Mouse (Mus musculus): ENCODE measurements around the gene Cyb5r3.

Gene Cyb5r3

DNA sequence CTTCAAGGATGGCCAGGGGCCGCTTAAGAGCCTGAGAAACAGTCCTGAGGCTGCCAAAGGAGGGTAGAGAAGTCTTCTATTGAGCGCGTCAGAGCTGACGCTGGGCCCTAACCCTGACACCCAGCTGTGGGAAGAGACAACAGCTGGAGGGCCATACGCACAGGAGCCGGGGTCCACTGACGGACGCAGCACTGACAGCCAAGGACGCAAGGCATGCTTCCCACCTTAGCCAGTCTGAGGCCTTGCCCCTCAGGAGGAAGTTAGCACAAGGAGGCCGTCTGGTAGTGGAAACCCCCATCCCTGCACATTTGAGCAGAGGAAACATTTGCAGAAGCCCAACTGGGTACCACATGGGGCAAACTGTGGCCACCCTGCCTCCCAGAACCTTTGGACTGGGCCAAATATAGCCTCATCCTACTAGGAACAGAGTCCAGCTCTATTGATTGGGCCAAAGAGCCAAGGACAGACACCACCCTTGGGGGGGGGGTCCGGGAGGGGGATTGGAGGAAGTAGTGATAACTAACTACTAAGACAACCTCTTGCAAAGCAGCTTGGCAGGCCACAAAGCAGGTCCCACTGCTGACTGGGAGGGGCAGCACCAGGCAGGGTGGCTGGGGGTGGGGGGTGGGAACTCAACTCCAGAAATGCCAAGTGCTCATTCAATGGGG is 9.4 kb downstream of the Cyb5r3 start:
- Histone ChIP-seq H3K27me3 (ENCODE audit: control insufficient read depth, insufficient read depth, low read length, poor library complexity, severe bottlenecking) (no peaks in the 10 kb centered on the region), H3K36me3 (ENCODE audit: control insufficient read depth, insufficient read depth, low read length, poor library complexity, severe bottlenecking) (peaks cover 4% of the 10 kb centered on the region)
- no peak for DNase-seq (ENCODE audit: low read depth, low spot score)

DNA sequence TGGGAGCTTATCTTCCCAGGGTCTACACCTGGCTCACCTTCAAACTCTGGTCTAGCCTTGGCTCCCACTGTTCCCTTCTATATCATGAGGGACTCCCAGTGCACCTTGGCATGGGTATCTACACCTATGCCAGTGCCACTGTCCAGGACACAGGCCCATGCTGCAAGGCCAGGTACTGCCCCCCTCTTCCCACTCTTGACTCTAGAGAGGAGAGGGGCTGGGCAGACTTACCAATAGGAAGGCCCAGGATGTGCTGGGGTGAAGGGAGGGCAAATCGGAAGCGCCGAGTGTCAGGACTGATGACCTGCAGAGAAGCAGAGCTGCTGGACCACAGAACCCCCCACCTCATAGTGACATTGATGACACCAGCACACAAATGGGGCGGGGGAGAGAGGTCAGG is 10.4 kb downstream of the Cyb5r3 start:
- Histone ChIP-seq H3K36me3 (ENCODE audit: control insufficient read depth, insufficient read depth, low read length, poor library complexity, severe bottlenecking) (peaks cover 4% of the 10 kb centered on the region), H3K27me3 (ENCODE audit: control insufficient read depth, insufficient read depth, low read length, poor library complexity, severe bottlenecking) (no peaks in the 10 kb centered on the region)
- DNase-seq (ENCODE audit: low read depth, low spot score): no peak

DNA sequence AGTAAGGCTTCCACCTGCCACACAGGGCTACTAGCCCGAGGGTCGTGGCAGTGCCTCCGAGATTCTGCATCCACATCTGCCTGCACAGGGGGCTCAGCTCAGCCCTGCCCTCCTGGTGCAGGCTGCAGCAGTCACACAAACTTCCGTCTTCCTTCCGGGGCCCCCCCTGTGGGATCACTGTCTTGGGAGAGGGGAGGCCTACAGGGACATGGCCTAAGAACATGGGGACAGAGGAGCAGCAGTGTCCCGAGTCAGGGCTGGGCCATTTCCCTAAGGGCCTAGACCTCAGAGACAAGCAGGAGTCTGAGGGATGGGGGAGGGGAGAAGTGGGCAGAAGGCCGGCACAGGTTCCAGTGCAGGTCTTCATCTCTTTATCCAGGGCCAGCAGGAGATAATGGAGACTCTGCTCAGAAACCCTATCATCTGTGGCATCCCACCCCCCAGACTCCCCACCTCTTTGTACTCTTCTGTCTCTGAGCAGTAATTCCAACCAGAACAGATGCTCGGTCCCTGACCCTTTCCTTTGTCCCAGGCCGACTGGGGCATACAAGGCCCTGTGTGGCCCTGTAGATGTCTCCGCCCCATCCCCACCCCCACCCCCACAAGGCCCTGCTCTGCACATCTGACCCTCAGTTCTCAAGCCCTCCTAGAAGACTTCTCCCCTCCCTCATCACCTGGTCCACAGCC is 11.2 kb downstream of the Cyb5r3 start:
- no peaks in the 10 kb centered on the region for H3K27me3 ChIP-seq (ENCODE audit: control insufficient read depth, insufficient read depth, low read length, poor library complexity, severe bottlenecking)
- peaks cover 4% of the 10 kb centered on the region for H3K36me3 ChIP-seq (ENCODE audit: control insufficient read depth, insufficient read depth, low read length, poor library complexity, severe bottlenecking)
- DNase-seq (ENCODE audit: low read depth, low spot score): no peak

DNA sequence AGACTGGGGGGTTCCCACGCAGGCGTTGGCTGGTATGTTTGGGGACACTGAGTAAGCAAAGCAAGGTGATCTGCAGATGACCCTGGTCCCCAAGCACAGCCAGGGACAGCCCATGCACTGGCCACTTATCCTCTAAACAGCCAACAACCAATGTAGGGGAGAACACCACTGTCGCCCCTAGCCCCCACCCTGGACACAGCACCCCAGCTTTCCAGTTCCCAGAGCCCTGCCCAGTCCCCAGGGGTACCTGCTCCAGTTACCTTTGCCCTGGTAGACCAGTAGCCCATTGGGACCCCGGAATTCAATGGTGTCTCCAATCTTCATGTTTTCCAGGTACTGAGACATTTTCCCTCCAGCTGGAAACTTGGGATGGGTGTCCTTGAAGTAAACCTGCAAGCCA is 11.8 kb downstream of the Cyb5r3 start:
- Histone ChIP-seq H3K36me3 (ENCODE audit: control insufficient read depth, insufficient read depth, low read length, poor library complexity, severe bottlenecking) (peaks cover 4% of the 10 kb centered on the region), H3K27me3 (ENCODE audit: control insufficient read depth, insufficient read depth, low read length, poor library complexity, severe bottlenecking) (no peaks in the 10 kb centered on the region)
- no peak for DNase-seq (ENCODE audit: low read depth, low spot score)

DNA sequence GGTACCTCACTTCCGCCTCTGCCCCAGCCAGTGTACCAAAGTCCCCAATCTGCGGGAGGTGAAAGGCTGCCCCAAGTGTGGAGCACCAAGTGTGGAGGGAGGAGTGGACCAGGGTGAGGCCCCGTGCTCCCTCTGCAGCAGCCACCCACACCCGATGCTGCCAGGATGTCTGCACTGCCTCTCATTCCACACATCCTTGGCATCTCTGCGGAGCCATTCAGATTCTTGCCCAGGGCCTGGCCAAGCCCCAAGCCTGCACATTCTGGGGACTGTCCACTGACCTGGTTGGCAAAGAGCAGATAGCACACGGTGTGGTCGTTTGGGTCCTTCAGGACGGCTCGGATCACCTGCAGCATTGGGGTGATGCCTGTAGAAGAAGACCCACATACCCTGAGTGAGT is 12.6 kb downstream of the Cyb5r3 start:
- H3K36me3 ChIP-seq (ENCODE audit: control insufficient read depth, insufficient read depth, low read length, poor library complexity, severe bottlenecking): peaks cover 4% of the 10 kb centered on the region
- no peaks in the 10 kb centered on the region for H3K27me3 ChIP-seq (ENCODE audit: control insufficient read depth, insufficient read depth, low read length, poor library complexity, severe bottlenecking)
- DNase-seq (ENCODE audit: low read depth, low spot score): no peak

DNA sequence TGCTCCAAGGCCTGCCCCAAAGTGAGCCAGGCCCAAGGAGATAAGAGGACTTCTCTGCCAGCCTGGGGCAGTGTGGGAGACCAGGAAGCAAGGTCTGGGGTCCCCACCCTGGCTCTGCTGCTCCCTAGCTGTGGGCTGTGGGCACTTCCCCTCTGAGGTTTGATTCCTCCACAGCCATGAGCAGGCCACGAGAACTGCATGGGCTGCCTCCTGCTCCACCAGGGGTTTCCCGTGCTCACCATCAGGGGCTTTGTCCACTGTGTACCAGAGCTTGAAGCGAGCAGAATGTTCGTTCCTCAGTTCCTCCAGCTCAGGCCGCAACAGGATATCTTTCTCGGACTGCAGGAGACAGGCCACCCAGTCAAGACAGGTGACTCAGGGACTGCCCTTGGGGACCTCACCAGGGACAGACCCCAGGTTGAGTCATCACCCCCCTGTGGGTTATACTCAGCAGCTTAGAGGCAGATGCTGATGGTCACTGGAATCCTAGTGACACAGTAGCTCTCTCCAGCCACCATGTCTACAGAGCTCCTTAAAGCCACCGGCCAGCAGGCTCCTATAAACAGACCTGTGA is 13.7 kb downstream of the Cyb5r3 start:
- DNase-seq (ENCODE audit: low read depth, low spot score): no peak
- Histone ChIP-seq H3K36me3 (ENCODE audit: control insufficient read depth, insufficient read depth, low read length, poor library complexity, severe bottlenecking) (peaks cover 3% of the 10 kb centered on the region), H3K27me3 (ENCODE audit: control insufficient read depth, insufficient read depth, low read length, poor library complexity, severe bottlenecking) (no peaks in the 10 kb centered on the region)

DNA sequence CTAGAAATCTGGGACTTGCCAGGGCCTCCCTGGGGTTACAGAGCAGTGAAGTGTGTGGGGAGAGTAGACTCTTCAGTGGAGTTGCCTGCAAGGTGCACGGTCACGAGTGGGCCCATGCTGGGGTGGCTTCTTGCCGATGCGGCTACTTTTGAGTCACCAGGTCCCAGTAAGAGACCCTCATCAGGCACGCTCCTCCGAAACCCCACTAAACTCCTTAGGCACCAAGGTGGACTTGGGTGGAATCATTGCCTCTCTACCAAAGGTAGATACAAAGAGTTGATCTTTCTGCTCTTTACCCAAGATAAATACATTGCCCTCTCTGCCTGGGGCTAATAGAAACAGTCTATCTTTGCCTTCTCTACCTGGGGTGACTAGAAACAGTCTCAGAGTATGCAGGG is 14.7 kb downstream of the Cyb5r3 start:
- H3K27me3 ChIP-seq (ENCODE audit: control insufficient read depth, insufficient read depth, low read length, poor library complexity, severe bottlenecking): no peaks in the 10 kb centered on the region
- DNase-seq (ENCODE audit: low read depth, low spot score): no peak
- peaks cover 3% of the 10 kb centered on the region for H3K36me3 ChIP-seq (ENCODE audit: control insufficient read depth, insufficient read depth, low read length, poor library complexity, severe bottlenecking)

DNA sequence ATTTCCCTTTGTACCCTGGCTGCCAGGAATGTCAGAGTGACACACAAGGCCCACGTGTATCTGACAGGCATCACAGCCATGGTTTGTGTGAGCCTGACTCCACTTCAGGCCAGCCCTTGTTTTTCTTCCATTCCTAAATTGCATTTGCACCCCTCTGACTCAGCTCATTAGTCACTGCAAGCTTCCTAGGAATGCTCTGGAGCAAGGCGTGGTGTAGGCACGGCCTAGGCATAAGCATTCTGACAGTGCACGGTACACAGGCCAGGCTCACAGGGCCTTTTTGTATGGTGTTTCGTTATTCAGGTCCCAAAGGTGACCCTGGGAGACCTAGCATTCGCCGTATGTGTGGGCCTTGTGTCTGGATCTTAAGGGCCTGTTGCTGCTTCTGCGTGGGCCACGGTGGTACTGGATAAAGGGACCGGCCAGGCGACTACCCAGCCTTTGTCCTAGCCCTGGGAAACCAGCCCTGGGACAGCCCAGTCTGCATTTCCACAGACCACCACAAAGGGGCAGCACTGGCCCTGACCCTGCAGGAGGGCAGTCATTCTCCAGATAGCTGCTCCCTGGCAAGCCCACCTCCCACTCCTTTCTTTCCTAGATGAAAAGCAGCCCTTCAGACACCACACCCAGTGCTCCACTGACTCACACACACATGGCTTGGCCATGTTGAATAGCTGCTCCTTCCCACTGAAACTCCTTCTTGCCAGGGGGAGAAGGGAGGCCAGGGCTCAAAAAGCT is 15.3 kb downstream of the Cyb5r3 start:
- DNase-seq (ENCODE audit: low read depth, low spot score): peak; percentile 65
- peaks cover 3% of the 10 kb centered on the region for H3K36me3 ChIP-seq (ENCODE audit: control insufficient read depth, insufficient read depth, low read length, poor library complexity, severe bottlenecking)

DNA sequence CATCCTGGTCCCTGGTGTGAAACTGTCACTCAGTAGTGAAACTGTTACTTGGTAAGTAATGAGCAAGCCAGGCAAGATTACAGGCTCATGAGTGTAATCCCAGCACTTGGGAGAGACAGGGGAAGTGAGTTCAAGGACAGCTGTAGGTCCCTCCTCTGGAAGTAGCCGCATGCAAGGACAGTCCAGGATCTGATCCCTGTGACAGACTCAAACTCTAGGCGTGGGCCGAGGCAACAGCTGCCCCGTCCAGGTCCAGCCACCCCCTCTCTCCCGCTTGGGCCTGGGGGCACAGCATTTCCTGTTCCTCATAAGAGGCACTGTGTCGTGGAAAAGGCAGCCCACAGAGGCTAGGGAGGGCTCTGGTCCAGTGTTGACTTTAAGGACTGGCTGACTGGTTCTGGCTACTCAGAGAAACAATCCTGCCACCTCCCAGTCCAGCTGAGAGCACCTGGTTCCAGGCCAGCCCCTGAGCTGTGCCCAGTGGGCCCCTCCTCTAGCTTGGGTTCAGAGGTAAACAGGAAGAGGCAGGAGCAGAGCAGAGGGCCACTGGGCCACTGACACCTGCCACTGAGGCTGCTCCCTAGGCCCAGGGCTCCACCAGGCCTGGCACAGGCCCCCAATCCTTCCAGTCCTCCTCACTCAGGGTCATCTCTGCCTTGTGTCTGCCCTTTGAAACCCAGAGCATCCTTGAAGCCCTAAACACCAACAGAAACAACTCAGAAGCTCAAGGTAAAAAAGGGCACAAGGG is 16.5 kb downstream of the Cyb5r3 start:
- H3K36me3 ChIP-seq (ENCODE audit: control insufficient read depth, insufficient read depth, low read length, poor library complexity, severe bottlenecking): peaks cover 3% of the 10 kb centered on the region
- no peak for DNase-seq (ENCODE audit: low read depth, low spot score)

More for the DNA sequence above, 15.3 kb downstream of the Cyb5r3 start:
- H3K27me3 ChIP-seq (ENCODE audit: control insufficient read depth, insufficient read depth, low read length, poor library complexity, severe bottlenecking): no peaks in the 10 kb centered on the region

DNA sequence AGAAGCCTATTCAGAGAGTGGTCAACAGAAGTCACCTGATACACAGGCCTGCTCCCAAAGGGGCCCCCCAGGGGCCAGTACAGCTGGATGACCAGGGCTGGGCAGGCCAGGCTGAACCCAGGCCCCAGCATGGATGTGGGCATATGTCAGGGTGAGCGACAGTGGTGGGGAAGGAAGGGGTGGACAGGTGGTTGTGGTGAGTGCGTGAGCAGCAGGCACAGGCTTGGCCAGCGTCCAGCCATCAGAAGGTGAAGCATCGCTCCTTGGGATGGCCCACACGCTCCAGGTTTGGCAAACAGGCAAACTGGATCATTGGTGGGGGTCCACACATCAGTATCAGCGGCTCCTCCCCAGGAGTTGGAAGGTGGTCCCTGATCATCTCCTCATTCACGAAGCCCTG is 18.1 kb downstream of the Cyb5r3 start:
- Histone ChIP-seq H3K27me3 (ENCODE audit: control insufficient read depth, insufficient read depth, low read length, poor library complexity, severe bottlenecking) (no peaks in the 10 kb centered on the region), H3K36me3 (ENCODE audit: control insufficient read depth, insufficient read depth, low read length, poor library complexity, severe bottlenecking) (no peaks in the 10 kb centered on the region; the same call in 1 of the 2 replicates)
- DNase-seq (ENCODE audit: low read depth, low spot score): no peak

More for the DNA sequence above, 16.5 kb downstream of the Cyb5r3 start:
- no peaks in the 10 kb centered on the region for H3K27me3 ChIP-seq (ENCODE audit: control insufficient read depth, insufficient read depth, low read length, poor library complexity, severe bottlenecking)

DNA sequence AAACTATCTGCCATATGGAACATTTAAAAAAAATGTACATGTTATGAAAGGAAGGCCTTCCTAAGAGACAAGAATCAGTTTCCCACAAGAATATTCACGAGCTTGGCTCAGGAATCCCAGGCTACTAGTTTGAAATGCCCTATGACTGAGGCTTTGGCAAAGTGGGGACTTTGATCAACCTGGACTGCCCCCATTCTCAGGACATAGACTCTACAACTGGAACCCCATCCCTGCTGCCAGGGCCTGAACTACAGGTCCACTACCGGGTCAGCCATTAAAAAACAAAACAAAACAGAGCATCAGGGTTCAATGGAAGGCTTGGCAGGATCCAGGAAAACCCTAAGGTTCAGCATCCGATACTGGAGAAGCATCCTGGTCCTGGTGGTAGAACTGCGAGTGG is 21.7 kb downstream of the Cyb5r3 start:
- H3K27me3 ChIP-seq (ENCODE audit: control insufficient read depth, insufficient read depth, low read length, poor library complexity, severe bottlenecking): no peaks in the 10 kb centered on the region
- DNase-seq (ENCODE audit: low read depth, low spot score): no peak

DNA sequence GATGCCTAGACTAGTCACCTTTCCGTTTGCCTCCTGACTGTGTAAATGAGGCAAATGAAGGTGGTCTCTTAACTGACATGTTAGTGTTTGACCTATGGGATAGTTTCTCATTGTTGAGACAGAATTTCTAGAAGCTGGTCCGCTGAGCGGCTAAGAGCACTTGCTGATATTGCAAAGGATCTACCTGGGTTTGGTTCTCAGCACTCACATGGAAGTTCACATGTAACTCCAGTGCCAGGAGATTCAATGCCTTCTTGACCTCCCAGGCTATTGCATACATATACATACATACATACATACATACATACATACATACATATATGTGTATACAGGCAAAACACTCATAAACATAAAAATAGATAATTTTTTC is 22.3 kb downstream of the Cyb5r3 start:
- no peaks in the 10 kb centered on the region for H3K36me3 ChIP-seq (ENCODE audit: control insufficient read depth, insufficient read depth, low read length, poor library complexity, severe bottlenecking)
- no peaks in the 10 kb centered on the region for H3K27me3 ChIP-seq (ENCODE audit: control insufficient read depth, insufficient read depth, low read length, poor library complexity, severe bottlenecking)
- no peak for DNase-seq (ENCODE audit: low read depth, low spot score)

More for the DNA sequence above, 21.7 kb downstream of the Cyb5r3 start:
- H3K36me3 ChIP-seq (ENCODE audit: control insufficient read depth, insufficient read depth, low read length, poor library complexity, severe bottlenecking): no peaks in the 10 kb centered on the region

DNA sequence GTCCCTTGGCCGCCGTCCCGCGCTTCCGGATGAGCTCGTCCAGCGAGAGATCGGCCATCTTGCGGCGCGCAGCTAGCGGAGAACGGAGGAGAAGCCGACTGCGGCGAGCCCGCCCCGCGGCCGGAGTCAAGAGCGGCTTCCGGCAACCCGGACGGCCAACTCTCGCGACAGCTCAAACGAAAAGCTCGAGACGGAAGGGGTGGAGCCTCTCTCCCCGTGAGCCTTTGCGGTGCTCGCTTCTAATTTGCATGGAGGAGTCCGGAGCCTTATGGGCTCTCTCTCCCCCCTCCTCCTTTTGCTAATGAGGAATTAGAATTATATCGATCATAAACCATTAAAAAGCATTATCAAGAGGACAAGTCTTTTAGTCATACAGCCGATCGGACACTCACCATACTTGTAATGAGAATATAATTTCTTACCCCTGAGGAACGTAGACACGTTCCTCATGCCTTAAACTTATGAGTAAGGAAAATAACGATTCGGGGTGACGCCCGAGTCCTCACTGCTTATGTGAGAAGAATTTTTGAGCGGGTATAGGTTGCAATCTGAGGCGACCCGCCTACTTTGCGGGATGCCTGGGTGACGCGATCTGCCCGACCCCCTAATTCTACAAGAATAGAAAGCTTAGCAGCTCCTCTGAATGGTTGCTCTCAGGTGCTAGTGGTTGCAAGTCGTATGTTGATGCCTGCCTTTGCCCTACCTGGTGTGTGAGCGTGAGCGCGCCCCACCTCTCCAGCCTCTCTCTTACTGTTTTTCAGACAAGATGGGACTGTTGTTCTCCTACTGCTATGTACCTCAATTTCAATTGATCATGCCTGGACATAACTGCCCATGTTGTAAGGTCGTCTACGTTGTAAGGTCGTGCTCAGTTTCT is 23.0 kb downstream of the Cyb5r3 start, which contains the start of gene Poldip3:
Gene Poldip3 (minus strand): TSS at position 189 of the 877 bp plus-strand sequence.
- no peaks in the 10 kb centered on the region for H3K36me3 ChIP-seq (ENCODE audit: control insufficient read depth, insufficient read depth, low read length, poor library complexity, severe bottlenecking)
- no peaks in the 10 kb centered on the region for H3K27me3 ChIP-seq (ENCODE audit: control insufficient read depth, insufficient read depth, low read length, poor library complexity, severe bottlenecking)
- DNase-seq (ENCODE audit: low read depth, low spot score): peak; percentile 99

DNA sequence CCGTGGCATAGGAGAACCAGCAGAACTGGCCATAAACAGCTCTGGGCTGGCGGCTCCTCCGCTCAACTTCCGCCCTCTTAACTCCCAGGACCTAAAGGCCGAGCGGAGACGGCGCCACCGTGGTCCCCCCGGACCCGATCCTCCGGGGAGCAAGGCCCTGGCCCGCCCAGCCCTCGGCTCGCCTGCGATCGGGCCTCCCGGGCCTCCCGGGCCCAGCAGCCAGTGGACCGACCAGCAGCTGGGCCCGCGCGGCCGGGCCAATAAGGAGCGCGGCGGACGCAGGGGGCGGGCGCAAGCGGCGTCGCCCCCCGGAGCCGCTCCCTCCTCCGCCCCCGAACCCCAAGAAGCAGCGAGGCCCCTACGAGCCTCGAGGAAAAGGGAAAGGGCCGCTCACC is 23.6 kb downstream of the Cyb5r3 start:
- H3K27me3 ChIP-seq (ENCODE audit: control insufficient read depth, insufficient read depth, low read length, poor library complexity, severe bottlenecking): no peaks in the 10 kb centered on the region
- no peaks in the 10 kb centered on the region for H3K36me3 ChIP-seq (ENCODE audit: control insufficient read depth, insufficient read depth, low read length, poor library complexity, severe bottlenecking)
- DNase-seq (ENCODE audit: low read depth, low spot score): no peak

Data from splenic B cell, adult 2 months (primary cell).